Mouse (Mus musculus) cortical plate, adult 2 months (tissue): ENCODE measurements around the gene Fstl4.

Experiments
- CTCF ChIP-seq: fragments of 200-500 bp; IDR thresholded peaks from 2 replicates; pipeline ENCODE4 v1.5.1; 2011; ENCODE audit warnings: mild to moderate bottlenecking, control low read depth, low read length; ENCODE audit not compliant: insufficient read depth; ENCODE audit errors: extremely low read depth
- POLR2A ChIP-seq: fragments of 200-500 bp; IDR thresholded peaks from 2 replicates; pipeline ENCODE4 v1.6.1; 2011; ENCODE audit warnings: mild to moderate bottlenecking, low read length, control low read depth; ENCODE audit not compliant: insufficient read depth; ENCODE audit errors: extremely low read depth

DNA sequence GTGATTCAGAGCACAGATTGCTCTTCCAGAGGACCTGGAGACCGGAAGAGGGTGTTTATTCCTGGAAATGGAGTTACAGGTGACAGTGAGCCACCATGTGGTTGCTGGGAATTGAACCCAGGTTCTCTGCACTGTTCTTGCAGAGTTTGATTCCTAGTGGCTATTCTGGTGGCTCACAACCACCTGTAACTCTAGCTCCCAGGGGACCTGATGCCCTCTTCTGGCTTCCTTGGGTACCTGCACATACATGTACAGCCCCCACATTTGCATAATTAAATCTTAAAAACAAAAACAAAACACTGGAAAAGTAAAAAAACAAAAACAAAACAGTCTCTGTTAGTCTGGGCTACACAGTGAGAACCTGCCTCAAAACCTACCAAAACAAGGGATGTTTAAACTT is 2.6 kb upstream of the Fstl4 start:
- TF ChIP-seq POLR2A (no peak), CTCF (0 out of 2 replicates have a peak, but pooled peaks have one; percentile 12)
